Mouse (Mus musculus): ENCODE measurements around the gene Mymx.

DNA sequence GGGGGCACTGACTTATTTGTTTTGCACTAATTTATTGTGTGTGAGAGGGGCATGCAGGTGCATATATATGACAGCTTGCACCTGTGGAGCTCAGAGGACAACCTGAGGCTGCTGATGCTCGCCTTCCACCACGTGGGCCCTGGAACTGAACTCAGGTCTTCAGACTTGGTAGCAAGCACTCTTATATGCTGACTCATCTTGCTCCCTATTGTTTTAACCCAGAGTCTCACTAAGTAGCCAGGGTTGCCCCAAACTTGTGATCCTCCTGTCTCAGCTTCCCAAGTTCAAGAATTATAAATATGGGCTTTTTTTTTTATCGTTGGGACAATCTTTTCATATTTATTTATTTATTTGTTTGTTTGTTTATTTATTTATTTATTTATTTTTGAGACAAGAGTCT, 29.1 kb upstream of the Mymx start:
- TF ChIP-seq CTCF (IDR thresholded peaks at IDR 0.05; ENCODE audit: borderline replicate concordance, control insufficient read depth, extremely low read depth, insufficient read depth, low read length, poor library complexity) (no peak), POLR2A (IDR thresholded peaks at IDR 0.05; ENCODE audit: control insufficient read depth, extremely low read depth, insufficient read depth, low read length, poor library complexity) (no peak)
